Mouse (Mus musculus) urinary bladder, postnatal 14 days (tissue): Measurements from ENCODE around the gene AA986860.

Source experiments
- DNase-seq: peaks from one replicate; pipeline ENCODE4 v3.0.0; 2021; ENCODE audit warnings: low spot score

Gene AA986860

DNA sequence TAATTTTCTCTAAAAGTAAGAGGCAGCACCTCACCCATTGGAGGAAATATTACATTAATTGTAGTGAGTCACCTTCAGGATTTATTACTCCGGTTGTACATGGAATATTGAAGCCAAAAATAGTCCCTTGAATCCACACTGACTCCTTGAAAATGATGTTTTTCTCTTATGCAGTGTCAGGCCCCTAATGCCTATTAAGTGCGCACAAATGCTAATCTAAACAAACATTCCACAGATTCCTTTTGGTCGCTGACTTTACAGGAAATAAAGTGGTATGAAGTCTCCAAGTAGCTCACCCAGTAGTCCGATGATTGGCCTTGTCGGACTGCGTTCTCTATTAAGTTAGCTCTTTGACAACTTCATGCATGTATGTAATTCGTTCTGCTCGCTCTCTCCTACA is 3.1 kb downstream of the AA986860 start:
- DNase-seq = no peak

DNA sequence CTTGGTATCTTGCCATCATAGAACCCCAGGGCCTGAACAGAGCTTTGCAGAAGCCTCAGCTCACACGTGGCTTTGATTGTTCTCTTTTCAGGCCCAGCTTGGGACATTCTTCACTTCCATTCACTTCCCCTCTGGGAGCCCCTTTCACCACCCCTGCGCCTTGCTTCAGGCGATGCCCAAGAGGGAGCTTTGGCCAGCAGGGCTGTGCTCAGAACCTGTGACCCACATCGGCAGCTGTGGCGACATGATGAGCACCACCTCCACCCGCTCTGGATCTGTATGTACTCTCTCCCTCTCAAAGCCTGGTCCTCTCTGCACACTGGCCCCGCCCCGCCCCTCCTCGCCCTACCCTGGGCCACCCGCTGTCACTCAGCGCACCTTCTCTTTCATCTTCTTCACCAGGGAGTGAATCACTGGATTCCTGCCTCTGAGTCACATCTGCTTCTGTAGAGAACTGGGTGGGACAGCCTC is 5.7 kb downstream of the AA986860 start:
- DNase-seq = no peak

- DNase-seq = no peak
These were observed 6.1 kb downstream of the AA986860 start for GRCm38 (mm10) chr1:130737916-130738315.

- DNase-seq = no peak
These were observed 6.9 kb downstream of the AA986860 start for GRCm38 (mm10) chr1:130738551-130739106.

- DNase-seq = no peak
These were observed 7.9 kb downstream of the AA986860 start for GRCm38 (mm10) chr1:130739636-130740035.

- no peak for DNase-seq
These were observed 8.5 kb downstream of the AA986860 start for GRCm38 (mm10) chr1:130740227-130740648.

GRCm38 (mm10) chr1:130740781-130741720 is 9.3 kb downstream of the AA986860 start:
- peak; percentile 43 for DNase-seq

GRCm38 (mm10) chr1:130742201-130742600 is 10.4 kb downstream of the AA986860 start:
- DNase-seq = no peak

GRCm38 (mm10) chr1:130743775-130744174 is 12.0 kb downstream of the AA986860 start:
- DNase-seq = no peak

DNA sequence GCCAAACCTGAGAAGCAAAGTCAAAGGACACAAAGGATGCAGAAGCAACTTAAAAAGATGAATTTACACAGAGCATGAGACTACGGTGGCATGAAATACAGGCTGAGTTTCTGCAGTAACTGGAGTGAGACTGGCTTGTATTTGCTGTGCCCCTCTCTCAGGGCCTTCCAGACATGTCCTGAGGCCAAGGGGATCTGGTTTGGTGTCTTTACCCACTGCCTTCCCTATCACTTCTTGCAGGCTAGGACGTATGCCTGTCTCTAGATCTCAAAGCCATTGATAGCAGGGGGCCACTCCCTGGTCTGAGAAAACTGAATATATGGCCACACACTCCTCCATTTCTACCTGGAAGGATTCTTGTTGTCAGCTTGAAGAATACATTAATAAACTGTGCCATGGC is 12.4 kb downstream of the AA986860 start:
- DNase-seq = no peak

- no peak for DNase-seq
These were observed 13.2 kb downstream of the AA986860 start for GRCm38 (mm10) chr1:130744961-130745360.

DNA sequence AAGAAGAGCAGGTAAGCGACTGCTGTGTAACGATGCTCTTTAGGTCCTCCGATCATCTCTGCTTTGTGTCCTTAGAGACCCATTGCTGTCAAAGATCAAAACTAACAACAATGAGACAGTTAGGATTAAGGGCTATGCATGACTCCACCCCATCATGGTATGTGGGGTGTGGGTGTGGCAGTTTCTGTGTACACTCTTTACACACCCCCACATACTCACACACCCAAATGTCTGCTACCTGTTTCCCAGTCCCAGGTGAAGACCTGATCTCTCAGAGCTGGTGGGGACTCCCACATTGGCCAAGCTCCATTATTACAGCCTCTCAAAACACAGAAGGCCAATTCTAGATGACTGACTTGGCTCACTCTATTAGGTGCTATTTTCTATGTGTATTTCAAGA is 13.8 kb downstream of the AA986860 start:
- no peak for DNase-seq

GRCm38 (mm10) chr1:130746819-130747218 is 15.0 kb downstream of the AA986860 start:
- DNase-seq = no peak

DNA sequence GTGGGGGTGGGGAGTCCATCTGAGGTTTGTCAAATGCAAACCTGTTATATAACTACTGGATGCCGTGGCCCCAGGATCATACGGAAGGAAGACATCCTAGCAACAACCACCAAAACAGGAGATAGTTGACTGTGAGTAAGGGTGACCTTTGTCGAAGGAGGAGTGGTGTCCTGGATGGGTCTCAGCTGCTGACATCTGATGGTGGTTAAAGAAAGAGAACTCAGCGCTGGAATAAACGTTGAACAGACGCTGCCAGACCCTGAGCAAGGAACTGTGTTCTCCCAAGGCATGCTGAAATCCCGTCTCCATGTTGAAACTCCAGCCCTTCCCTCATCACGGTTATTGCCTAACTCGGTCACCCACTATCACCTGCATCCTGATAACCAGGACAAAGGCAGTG is 27.9 kb downstream of the AA986860 start:
- DNase-seq = no peak

DNA sequence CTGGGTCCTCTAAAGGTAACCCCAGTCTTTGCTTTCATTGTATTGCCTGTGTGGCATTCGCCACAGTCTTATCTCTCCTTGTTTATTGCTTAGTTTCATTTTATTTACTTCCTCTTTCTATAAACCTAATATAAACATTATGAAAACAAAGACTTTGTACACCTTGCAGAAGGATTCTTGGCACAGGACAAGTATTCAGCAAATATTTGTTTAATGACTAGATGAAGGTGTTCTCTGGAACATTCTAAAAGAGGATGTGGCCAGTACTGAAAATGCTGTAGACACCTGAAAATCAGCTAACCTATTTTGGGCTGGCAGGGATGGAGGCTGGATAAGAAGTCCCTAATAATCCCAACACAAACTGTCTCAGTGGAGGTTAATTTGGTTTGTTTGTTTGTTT is 29.8 kb downstream of the AA986860 start:
- DNase-seq = no peak

GRCm38 (mm10) chr1:130762045-130762760 is 30.4 kb downstream of the AA986860 start:
- DNase-seq = no peak

- DNase-seq = peak; percentile 81
These were observed 32.3 kb downstream of the AA986860 start for GRCm38 (mm10) chr1:130764027-130764461.

- no peak for DNase-seq
These were observed 35.3 kb downstream of the AA986860 start for GRCm38 (mm10) chr1:130767066-130767465.

- DNase-seq = no peak
These were observed 38.1 kb downstream of the AA986860 start for GRCm38 (mm10) chr1:130769925-130770324.

- peak; percentile 79 for DNase-seq
These were observed 38.7 kb downstream of the AA986860 start for GRCm38 (mm10) chr1:130770487-130770886.

GRCm38 (mm10) chr1:130770981-130771494 is 39.3 kb downstream of the AA986860 start:
- no peak for DNase-seq

- no peak for DNase-seq
These were observed 43.5 kb downstream of the AA986860 start for GRCm38 (mm10) chr1:130775234-130775633.
